Mouse (Mus musculus) c-Kit-negative CD71-positive TER-119-positive erythroid progenitor cells, embryonic 14.5 days (primary cell): ENCODE results near the gene Ddx5.
"Not testable (repeated sequence)": the region's sequence is repeated elsewhere in the genome, so short reads cannot be mapped to it uniquely, and the experiment has no call there.

Source experiments
- DNase-seq: peaks from one replicate; pipeline ENCODE4 v3.0.0-alpha.2; 2013; ENCODE audit warnings: low read depth, low spot score

Ddx5 gene

DNA sequence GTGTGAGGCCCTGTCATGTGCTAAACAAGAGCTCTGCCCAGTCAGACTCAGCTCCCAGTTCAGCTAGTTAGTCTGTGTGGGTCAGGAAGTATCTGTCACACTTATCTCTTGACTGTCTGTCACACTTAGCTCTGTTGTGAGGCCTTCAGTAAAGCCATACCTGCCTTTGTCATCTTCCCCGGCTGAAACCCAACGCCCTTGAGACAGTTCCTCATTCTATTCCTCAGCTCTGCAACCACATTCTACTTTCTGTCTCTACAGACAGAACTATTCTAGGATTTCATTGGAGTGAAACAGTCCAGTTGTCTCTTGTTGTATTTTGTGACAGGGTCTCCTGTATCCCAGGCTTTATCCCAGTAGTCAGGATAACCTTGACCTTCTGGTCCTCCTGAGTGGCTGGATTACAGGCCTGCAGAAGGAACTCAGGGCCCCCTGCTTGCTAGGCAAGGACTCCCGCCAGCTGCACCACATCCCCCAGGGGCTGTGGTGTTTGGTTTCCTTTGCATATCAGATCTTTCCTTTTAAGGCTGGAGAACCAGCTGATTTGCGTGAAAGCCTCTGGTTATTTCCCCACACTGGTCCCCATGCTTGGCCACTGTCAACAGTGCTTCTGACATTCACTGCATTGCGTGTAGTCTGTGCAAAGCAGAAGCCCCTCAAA is 26.7 kb downstream of the Ddx5 start:
- no peak for DNase-seq

DNA sequence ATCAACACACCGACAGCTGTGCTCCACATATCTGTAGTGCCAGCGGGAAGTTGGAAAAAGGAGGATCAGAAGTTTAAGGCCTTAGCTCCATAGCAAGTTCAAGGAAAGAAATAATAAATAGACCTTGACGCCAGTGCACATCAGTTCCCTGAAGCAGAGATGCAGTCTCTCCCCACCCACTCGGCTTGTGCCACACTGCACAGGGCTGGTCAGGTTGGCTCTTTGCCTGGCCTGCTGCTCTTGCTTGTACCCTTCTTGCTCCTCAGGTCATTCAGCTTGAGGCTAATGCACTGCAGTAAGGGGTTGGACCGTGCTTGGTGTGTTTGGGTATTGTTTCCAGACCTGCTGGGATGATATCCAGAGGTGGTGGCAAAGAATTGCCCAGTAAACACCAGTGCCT is 28.5 kb downstream of the Ddx5 start:
- no peak for DNase-seq

- no peak for DNase-seq
These were observed 30.0 kb downstream of the Ddx5 start for GRCm38 (mm10) chr11:106759028-106759427.

DNA sequence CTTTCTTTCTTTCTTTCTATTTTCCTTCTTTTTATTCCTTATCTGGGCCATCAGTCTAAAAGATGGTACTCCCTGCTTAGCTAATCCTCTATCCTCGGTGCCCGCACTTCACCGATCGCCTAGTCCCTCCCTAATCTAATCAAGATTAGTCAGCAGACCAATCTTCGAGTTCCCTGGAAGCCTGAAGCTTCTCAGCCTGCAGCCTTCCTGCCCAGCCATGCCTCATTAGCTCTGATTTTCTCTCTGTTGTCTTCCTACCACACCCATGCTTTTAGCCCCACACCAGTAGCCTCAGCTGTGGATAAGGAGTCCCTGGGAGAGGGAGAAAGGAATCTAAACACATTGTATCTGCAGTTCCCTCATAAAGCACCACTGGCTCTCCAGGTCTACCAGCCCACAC is 33.4 kb downstream of the Ddx5 start:
- DNase-seq: no peak

DNA sequence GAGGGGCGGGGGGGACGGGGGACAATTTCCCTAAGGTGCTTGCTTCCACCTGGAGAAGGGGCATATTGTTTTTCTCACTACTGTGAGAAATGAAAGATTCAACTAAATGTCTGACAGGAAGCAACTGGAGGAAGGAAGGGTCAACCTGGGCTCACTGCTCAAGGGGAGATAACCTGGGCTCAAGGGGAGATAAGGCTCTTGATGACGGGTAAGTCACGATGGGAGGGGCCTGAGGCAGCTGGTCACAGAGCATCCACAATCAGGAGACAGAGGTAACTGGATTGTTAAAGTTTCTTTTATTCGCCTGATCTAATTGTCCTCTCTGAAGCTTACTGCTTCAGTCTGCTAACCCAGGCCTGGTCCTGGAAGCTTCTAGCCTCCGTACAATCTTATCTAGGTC is 35.7 kb downstream of the Ddx5 start:
- no peak for DNase-seq

DNA sequence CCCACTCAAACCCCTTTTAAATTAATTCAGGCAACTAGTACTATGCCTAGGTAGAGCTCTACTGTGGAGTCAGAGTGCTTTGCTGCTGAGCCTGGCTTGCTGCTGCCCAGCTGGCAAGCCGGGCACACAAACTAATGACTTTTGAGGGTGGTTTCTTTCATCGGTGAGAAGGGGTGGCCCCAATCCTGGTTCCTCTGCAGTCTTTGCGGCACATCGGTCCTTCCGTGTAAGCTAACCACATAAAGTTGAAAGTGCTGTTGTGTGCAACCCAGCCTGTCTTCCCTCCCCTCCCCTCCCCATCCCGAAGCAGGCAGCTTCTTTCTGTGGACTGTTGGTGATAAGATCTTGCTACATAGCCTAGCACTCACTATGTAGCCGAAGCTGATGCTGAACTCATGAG is 36.9 kb downstream of the Ddx5 start:
- no peak for DNase-seq

DNA sequence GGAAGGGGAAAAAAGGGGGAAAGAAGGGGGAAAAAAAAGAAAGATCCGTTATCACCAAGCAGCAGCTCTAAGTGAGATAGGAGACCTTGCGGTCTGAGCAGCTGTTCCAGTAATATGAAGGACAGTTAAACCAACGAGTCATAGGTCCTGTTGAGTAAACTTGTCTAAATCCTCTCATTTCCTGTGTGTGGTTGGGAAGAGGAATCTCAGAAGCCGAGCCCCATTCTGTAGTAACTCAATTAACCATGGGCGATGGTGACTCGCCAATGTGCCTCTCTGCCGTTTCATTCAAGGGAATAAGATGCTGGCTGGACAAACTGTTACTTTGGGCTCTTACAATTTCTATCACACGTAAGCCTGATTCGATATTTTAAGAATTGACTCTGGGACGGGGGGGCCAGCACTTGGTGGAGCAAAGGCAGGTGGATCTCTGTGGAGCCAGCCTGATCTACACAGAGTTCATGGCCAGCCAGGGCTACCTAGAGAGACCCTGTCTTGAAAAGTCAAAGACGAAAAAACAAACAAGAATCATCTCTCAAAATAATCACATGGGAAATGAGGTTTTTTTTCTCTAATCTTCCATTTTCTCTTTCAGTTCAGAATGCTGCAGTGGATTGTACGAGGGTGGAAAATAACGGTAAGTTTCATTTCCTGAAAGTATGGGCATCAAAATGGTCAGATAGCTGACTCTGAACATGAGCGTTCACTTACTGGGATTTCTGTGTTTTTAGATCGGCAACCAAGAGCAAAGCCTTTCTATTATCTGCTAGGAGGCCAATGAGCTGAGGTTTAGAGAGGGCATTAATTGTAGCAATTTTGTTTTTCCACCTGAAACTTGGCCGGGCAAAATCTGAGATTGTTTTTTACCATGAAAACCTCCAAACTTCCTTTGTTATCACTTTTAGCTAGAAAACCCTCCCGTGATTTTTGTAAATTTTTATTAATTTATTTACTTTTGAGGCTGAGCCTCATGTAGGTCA is 37.7 kb downstream of the Ddx5 start, which contains the start of gene Milr1:
Milr1 (plus strand) TSS at position 188 of the 980 bp plus-strand sequence.
- no peak for DNase-seq

- no peak for DNase-seq
These were observed 38.7 kb downstream of the Ddx5 start, which contains the start of gene Pecam1 for GRCm38 (mm10) chr11:106750121-106750751. Pecam1 (minus strand) TSS chr11:106750628.

DNA sequence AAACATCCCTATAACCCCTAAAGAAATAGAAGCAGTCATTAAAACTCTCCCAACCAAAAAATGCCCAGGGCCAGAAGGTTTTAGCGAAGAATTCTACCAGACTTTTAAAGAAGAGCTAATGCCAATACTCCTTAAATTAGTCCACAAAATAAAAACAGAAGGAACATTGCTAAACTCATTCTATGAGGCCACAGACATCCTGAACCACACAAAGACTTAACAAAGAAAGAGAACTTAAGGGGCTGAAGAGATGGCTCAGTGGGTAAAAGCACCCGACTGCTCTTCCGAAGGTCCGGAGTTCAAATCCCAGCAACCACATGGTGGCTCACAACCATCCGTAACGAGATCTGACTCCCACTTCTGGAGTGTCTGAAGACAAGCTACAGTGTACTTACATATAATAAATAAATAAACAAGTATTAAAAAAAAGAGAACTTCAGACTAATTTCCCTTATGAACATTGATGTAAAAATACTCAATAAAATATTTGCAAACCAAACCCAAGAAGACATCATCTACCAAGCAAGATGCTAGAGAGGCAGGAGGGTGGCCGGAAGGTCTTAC is 39.3 kb downstream of the Ddx5 start:
- not testable (repeated sequence) for DNase-seq

DNA sequence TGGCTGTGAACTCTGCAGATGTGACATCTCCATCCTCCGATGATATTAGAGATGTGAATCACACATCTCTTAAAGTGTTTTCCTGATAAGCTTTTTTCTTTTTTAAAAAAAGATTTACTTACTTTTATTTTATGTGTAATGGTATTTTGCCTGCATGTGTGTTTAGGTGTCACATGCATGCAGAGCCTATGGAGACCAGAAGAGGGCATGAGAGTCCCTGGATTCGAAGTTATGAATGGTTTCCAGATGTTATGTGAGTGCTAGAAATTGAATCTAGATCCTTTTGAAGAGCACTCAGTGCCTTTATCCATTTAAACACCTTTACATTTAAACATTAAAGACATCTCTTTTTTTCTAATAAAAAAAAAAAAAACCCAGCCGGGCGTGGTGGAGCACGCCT is 44.0 kb downstream of the Ddx5 start:
- DNase-seq: no peak

GRCm38 (mm10) chr11:106742388-106742841 is 46.6 kb downstream of the Ddx5 start:
- DNase-seq: no peak

DNA sequence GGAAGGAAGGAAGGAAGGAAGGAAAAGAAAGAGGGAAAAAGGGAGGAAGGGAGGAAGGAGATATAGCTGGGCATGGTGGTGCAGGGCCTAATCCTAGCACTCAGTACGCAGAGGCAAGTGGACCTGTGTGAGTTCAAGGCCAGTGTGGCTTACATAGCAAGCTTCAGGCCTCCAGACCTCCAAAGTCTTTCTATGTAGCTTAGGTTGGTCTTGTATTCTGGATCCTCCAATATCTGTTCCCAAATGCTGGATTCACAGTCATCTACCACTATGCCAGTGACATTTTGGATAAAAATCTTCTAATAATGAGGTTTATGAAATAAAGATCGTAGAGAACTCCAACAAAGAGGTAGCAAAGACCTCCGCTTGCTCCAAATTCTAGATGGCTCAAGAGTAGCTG is 47.2 kb downstream of the Ddx5 start:
- no peak for DNase-seq

- DNase-seq: no peak
These were observed 47.8 kb downstream of the Ddx5 start for GRCm38 (mm10) chr11:106741232-106741631.

DNA sequence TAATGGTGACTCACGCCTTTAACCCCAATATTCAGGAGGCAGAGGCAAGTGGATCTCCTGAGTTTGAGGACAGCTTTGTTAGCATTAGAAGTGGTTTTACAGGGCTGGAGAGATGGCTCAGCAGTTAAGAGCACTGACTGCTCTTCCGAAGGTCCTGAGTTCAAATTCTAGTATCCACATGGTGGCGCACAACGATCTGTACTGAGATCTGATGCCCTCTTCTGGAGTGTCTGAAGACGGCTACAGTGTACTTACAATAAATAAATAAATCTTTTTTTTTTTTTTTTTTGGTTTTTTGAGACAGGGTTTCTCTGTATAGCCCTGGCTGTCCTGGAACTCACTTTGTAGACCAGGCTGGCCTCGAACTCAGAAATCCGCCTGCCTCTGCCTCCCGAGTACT is 48.3 kb downstream of the Ddx5 start:
- DNase-seq: not testable (repeated sequence)

DNA sequence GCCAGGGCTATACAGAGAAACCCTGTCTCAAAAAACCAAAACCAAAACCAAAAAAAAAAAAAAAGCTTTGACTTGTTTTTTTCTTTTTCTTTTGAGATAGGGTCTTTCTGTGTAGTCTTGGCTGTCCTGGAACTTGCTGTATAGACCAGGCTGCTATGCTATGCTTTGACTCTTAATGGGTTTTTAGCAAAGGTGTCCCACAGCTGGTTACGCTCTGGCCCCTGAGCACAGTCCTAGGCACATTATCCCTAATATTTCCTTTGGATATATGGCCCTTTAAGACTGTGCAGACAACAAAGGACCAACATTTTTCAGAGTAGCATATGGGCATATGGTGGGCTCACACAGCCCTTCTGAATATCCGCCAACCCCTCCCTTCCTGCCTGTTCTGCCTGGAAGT is 49.9 kb downstream of the Ddx5 start:
- DNase-seq: no peak

- no peak for DNase-seq
These were observed 51.8 kb downstream of the Ddx5 start for GRCm38 (mm10) chr11:106737178-106737621.

GRCm38 (mm10) chr11:106736614-106737013 is 52.4 kb downstream of the Ddx5 start:
- DNase-seq: no peak

- no peak for DNase-seq
These were observed 58.3 kb downstream of the Ddx5 start for GRCm38 (mm10) chr11:106730714-106731113.
